Mouse (Mus musculus) hindbrain, embryonic 15.5 days (tissue): Measurements from ENCODE around the gene Gm37240. TPM values are rescaled to one million over a fixed set of nuclear protein-coding genes. Genes with fewer than 3 reads are reported as not detected.
"Not testable (repeated sequence)": the region's sequence is repeated elsewhere in the genome, so short reads cannot be mapped to it uniquely, and the experiment has no call there.

Experiments used
- ATAC-seq: fragments of 200-750 bp; cut with Nextera tagmentation; 2 replicates; pipeline ENCODE4 v1.8.0; 2017; ENCODE audit warnings: low read depth, moderate number of reproducible peaks, moderate TSS enrichment; ENCODE audit not compliant: low FRiP score
- H3K27ac ChIP-seq: fragments of 300-500 bp; sonication (generic); replicated peaks from 2 replicates; pipeline ENCODE4 v1.5.1; 2015; ENCODE audit warnings: mild to moderate bottlenecking, inconsistent platforms
- H3K27me3 ChIP-seq: fragments of 300-500 bp; sonication (generic); 2 replicates; pipeline ENCODE4 v1.6.1; 2015; ENCODE audit warnings: control low read depth, inconsistent platforms
- H3K36me3 ChIP-seq: fragments of 300-500 bp; sonication (generic); 2 replicates; pipeline ENCODE4 v1.6.1; 2015; ENCODE audit warnings: control low read depth, inconsistent platforms
- H3K4me1 ChIP-seq: fragments of 300-500 bp; sonication (generic); replicated peaks from 2 replicates; pipeline ENCODE4 v1.6.1; 2015; ENCODE audit warnings: control low read depth, inconsistent platforms
- H3K4me2 ChIP-seq: fragments of 300-500 bp; sonication (generic); 2 replicates; pipeline ENCODE4 v1.6.1; 2015; ENCODE audit warnings: moderate library complexity, mild to moderate bottlenecking, inconsistent platforms
- H3K4me3 ChIP-seq: fragments of 300-500 bp; sonication (generic); 2 replicates; pipeline ENCODE4 v1.5.1; 2015; ENCODE audit warnings: mild to moderate bottlenecking, inconsistent platforms
- H3K9ac ChIP-seq: fragments of 300-500 bp; sonication (generic); 2 replicates; pipeline ENCODE4 v1.6.1; 2015; ENCODE audit warnings: inconsistent platforms
- H3K9me3 ChIP-seq: fragments of 300-500 bp; sonication (generic); 2 replicates; pipeline ENCODE4 v1.6.1; 2016; ENCODE audit warnings: control low read depth, inconsistent platforms
- WGBS: fragments of 180-500 bp; shearing (Covaris S2); methylation state at CpG from one replicate; pipeline ENCODE4 v1.1.7; 2015; 5-methylcytosine and 5-hydroxymethylcytosine counted together
- polyA plus RNA-seq: library from polyadenylated mRNA; unstranded; fragments of >200 nt; fragmentation: Nextera tagmentation; extraction: Ambion mirVana; gene quantifications from 2 replicates; pipeline ENCODE4 v1.2.1, GENCODE M21; 2015

Gene Gm37240
- polyA plus RNA-seq, 1 experiment from 2014 or later: 0.87 TPM

DNA sequence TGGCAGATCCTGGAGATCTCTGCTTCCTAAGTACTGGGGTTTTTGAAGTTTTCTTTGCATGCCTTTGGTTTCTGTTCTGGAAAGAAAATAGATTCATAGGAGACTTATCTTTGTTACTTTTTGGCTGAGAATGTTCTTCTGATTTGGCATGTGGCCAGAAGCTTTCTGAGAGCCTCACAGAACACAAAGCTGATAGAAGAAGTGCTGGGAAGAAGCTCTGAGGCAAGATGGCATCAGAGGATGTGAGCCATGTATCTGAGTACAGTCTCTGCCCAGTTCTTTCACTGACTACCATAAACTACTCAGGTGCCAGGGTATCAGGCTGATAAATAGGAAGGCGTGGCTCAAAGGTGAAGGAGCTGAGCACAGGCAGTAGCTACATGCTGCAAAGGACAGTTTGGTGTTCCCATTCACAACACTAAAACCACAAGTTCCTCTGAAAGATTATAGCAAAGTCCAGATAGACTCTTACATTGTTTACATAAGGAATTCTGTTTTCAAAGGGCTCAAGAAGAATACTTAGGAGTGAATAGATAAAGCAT lies 1019.8 kb downstream of the Gm37240 start:
- Histone ChIP-seq H3K4me2 (no peak overlapping the region), H3K4me3 (no peak overlapping the region), H3K27ac (no peak overlapping the region), H3K27me3 (no peaks in the 10 kb centered on the region), H3K36me3 (no peaks in the 10 kb centered on the region; the same call in 1 of the 2 replicates), H3K9ac (no peak overlapping the region), H3K9me3 (no peaks in the 10 kb centered on the region), H3K4me1 (peaks cover 9% of the 10 kb centered on the region; the same call in 1 of the 2 replicates)
- no peak for ATAC-seq
- 89% methylated on average over 1 of the region's 1 CpGs for WGBS

DNA sequence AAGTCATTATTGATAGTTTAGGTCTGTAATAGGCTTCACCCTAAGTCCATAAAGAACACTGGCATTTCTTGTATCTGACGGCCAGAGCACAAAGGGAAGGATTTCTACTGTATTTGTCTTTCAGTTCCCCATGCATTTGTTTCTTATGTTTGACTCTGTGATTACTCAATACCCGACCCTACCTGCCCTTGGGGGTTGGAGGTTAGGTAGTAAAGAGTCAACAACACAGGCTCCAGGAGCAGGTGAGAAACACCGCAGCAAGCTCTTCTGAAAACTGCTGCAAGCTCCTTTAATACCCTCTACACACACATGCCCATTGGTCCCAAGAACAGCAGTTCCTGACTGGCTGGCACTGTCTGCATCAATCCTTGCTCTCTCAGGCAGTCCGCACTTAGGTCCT lies 1020.5 kb downstream of the Gm37240 start:
- Histone ChIP-seq H3K4me3 (no peak overlapping the region), H3K4me2 (no peak overlapping the region), H3K9me3 (no peaks in the 10 kb centered on the region), H3K27me3 (no peaks in the 10 kb centered on the region), H3K36me3 (no peaks in the 10 kb centered on the region; the same call in 1 of the 2 replicates), H3K4me1 (peaks cover 9% of the 10 kb centered on the region; the same call in 1 of the 2 replicates), H3K9ac (no peak overlapping the region), H3K27ac (no peak overlapping the region)
- ATAC-seq: no peak
- 79% methylated on average over 4 of the region's 4 CpGs for WGBS

DNA sequence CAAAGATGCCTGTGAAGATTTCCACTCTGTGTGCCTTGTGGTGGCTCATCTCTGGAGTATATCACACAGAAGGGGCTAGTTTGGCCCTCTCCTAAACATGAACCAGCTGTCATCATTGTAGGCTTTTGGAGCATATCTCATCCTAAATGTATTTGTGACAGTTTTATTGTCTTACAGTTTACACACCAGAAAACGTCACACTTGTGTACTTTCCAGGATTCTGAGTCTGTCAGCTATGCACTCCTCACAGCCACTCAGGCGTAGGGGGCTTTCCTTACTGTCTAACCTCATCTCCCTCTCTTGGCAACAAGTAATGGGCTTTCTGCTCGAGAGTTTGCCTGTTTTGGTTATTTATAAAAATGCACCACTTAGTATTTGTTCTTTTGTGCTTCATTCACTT lies 1021.6 kb downstream of the Gm37240 start:
- ATAC-seq: no peak
- Histone ChIP-seq H3K36me3 (no peaks in the 10 kb centered on the region; the same call in 1 of the 2 replicates), H3K4me1 (peaks cover 9% of the 10 kb centered on the region; the same call in 1 of the 2 replicates), H3K9ac (no peak overlapping the region), H3K4me2 (no peak overlapping the region), H3K27ac (no peak overlapping the region), H3K9me3 (no peaks in the 10 kb centered on the region), H3K4me3 (no peak overlapping the region), H3K27me3 (no peaks in the 10 kb centered on the region)
- 73% methylated on average over 3 of the region's 3 CpGs for WGBS

DNA sequence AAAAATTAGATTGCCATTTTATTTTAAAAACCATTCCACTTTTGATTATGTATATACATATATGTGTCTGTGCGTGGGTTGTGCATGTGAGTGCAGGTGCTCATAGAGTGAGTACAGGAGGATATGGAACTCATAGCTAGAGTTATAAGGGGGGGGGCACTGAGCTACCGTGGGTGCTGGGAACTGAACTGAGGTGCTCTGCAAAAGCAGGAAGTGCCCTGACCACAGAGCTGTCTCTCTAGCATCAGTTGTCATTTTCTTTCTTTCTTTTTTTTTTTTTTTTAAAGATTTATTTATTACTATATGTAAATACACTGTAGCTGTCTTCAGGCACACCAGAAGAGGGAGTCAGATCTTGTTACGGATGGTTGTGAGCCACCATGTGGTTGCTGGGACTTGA lies 1025.5 kb downstream of the Gm37240 start:
- not testable (repeated sequence) for H3K9ac ChIP-seq, H3K4me2 ChIP-seq, H3K27me3 ChIP-seq, H3K36me3 ChIP-seq, ATAC-seq, H3K4me1 ChIP-seq, H3K4me3 ChIP-seq, H3K27ac ChIP-seq, H3K9me3 ChIP-seq
- 97% methylated on average over 3 of the region's 3 CpGs for WGBS

DNA sequence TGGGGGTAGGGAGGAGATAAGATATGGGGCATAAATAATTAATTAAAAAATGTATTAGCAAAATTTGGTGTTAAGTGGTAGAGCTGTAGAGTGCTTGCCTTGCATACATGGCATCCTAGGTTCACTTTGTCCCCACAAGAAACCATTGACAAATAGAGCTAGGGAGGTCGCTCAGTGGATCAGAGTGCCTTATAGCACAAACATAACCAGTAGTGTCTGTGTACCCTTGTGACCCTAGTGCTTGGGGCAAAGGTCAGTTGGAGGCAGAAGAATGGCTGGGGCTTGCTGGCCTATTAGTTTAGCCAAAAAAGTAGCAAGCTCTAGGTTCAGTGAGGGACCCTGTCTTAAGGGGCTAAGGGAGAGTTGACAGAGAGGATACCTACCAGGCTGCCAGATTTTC lies 1026.6 kb downstream of the Gm37240 start:
- H3K9ac ChIP-seq: no peak overlapping the region
- ATAC-seq: no peak
- no peak overlapping the region for H3K4me2 ChIP-seq
- H3K27ac ChIP-seq: no peak overlapping the region
- H3K9me3 ChIP-seq: no peaks in the 10 kb centered on the region
- no peak overlapping the region for H3K4me3 ChIP-seq
- H3K36me3 ChIP-seq: no peaks in the 10 kb centered on the region; the same call in 1 of the 2 replicates
- no peaks in the 10 kb centered on the region for H3K27me3 ChIP-seq
- H3K4me1 ChIP-seq: no peaks in the 10 kb centered on the region
- 84% methylated on average over 1 of the region's 1 CpGs for WGBS

DNA sequence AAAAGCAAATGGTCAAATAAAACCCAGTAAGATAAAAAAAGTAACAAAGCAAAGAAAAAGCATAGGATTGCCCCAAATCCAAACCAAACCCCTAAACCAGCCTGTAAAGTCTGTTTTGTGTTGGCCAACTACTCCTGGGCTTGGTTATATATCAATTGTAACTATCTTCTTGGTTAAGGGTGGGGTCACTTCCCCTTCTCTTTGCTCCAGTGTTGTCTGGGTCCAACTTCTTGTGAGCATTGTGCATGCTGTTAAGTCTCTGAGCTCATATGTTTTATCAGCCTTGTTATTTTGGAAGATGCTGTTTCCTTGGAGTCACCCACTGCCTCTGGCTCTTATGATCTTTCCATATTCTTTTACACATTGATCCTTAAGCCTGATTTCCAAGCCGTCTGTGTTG lies 1032.9 kb downstream of the Gm37240 start:
- Histone ChIP-seq H3K36me3 (no peaks in the 10 kb centered on the region), H3K9me3 (no peaks in the 10 kb centered on the region), H3K4me2 (no peak overlapping the region), H3K27ac (no peak overlapping the region), H3K4me3 (no peak overlapping the region), H3K27me3 (no peaks in the 10 kb centered on the region), H3K4me1 (no peaks in the 10 kb centered on the region), H3K9ac (no peak overlapping the region)
- 85% methylated on average over 1 of the region's 1 CpGs for WGBS
- ATAC-seq: no peak

DNA sequence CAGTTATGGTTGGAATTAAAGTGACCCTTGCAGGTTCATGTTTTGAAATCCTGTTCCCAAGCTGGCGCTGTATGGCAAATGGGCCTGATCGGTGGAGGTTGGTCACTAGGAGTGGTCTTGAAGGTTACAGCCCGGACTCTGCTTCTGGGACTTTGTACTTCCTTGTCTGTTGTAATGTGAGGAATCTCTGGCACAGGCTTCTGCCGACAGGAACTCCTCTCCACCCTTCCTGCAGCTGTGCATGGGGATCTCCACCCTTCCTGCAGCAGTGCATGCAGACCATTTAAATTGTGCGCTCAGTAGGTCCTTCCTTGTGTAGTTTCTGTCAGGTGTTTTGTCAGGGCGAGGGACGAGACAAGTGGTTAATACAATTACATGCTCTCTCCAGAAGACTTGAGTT lies 1034.4 kb downstream of the Gm37240 start:
- no peaks in the 10 kb centered on the region for H3K4me1 ChIP-seq
- H3K4me2 ChIP-seq: no peak overlapping the region
- H3K27me3 ChIP-seq: no peaks in the 10 kb centered on the region
- no peak overlapping the region for H3K27ac ChIP-seq
- H3K9me3 ChIP-seq: no peaks in the 10 kb centered on the region
- WGBS: 87% methylated on average over 7 of the region's 7 CpGs
- H3K9ac ChIP-seq: no peak overlapping the region
- H3K36me3 ChIP-seq: no peaks in the 10 kb centered on the region
- no peak overlapping the region for H3K4me3 ChIP-seq
- no peak for ATAC-seq

DNA sequence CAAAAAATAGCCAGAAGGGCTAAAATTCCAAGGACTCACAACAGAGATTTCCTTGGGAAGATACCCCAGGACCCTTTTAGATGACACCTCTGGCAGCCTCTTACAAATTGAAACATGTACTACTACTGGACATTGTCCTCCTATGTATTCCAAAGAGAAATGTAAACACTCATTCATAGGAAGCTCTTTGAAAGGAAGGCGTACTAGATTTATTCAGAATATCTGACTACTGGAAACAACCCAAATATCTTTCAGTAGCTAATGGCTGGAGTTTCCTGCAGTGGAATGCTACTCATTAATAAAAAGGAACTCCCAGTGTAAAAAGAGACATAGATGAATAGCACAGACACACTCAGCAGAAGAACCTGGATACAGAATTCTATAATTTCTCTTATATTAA lies 1035.5 kb downstream of the Gm37240 start:
- H3K9me3 ChIP-seq: no peaks in the 10 kb centered on the region
- WGBS: 81% methylated on average over 1 of the region's 1 CpGs
- no peak overlapping the region for H3K27ac ChIP-seq
- no peak overlapping the region for H3K9ac ChIP-seq
- no peaks in the 10 kb centered on the region for H3K4me1 ChIP-seq
- H3K4me2 ChIP-seq: no peak overlapping the region
- ATAC-seq: no peak
- H3K4me3 ChIP-seq: no peak overlapping the region
- no peaks in the 10 kb centered on the region for H3K27me3 ChIP-seq
- no peaks in the 10 kb centered on the region for H3K36me3 ChIP-seq

DNA sequence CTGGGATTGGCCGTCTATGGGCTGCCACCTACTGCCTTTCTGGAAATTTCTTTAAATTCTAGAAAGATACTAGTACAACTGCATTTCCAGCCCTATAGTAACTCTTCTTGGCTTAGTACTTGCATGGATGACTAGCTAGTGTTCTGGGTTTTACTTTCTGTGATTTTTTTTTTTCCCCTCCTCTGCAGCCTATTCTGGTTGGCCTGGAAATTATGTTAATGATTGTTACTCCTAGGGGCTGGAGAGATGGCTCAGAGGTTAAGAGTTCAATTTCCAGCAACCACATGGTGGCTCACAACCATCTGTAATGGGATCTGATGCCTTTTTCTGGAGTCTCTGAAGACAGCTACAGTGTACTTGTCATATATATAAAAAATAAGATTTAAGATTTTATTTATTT lies 1036.9 kb downstream of the Gm37240 start:
- Histone ChIP-seq H3K4me3 (no peak overlapping the region), H3K4me1 (no peaks in the 10 kb centered on the region), H3K4me2 (no peak overlapping the region), H3K9ac (no peak overlapping the region), H3K27me3 (no peaks in the 10 kb centered on the region), H3K9me3 (no peaks in the 10 kb centered on the region), H3K27ac (no peak overlapping the region), H3K36me3 (no peaks in the 10 kb centered on the region)
- WGBS: 84% methylated on average over 1 of the region's 1 CpGs
- no peak for ATAC-seq

DNA sequence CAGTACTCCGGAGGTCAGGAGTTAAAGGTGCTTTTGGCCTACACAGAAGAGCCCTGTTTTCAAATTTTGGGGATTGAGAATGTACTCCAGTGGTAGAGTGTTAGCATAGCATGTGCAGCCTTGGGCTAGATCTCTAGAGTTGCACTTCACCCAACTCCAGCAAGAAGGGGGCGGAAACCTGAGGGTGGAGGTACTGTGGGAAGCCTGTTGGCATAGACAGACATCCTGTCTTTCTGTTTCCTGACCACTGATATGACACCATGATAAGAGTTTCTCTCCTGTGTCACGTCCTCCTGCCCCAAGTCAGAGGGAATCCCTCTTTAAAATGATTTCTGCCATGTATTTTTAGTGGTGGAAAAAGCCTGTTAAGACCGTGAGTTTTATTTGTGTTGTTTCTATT lies 1038.5 kb downstream of the Gm37240 start:
- no peak for ATAC-seq
- H3K9me3 ChIP-seq: no peaks in the 10 kb centered on the region
- no peaks in the 10 kb centered on the region for H3K4me1 ChIP-seq
- 89% methylated on average over 4 of the region's 4 CpGs for WGBS
- no peaks in the 10 kb centered on the region for H3K27me3 ChIP-seq
- no peak overlapping the region for H3K4me2 ChIP-seq
- H3K4me3 ChIP-seq: no peak overlapping the region
- H3K9ac ChIP-seq: no peak overlapping the region
- H3K27ac ChIP-seq: no peak overlapping the region
- no peaks in the 10 kb centered on the region for H3K36me3 ChIP-seq

DNA sequence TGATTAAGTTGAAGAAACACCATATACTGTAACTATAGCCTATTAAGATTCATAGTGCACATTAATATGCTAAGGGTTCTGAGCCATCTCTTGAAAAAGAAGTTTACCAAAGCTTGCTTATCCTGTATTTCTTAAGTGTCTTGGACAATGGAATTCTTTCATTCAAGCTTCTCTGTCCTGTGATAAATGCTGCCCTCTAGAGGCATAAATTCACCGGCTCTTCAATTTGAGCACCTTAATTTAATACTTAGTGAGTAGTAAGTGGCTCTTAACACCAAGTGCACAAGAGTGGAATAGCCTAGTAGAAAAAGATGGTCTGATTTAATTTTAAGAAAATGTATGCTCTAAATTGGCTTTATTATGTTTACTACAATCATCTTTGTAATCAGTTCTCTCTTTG lies 1043.7 kb downstream of the Gm37240 start:
- H3K27ac ChIP-seq: no peak overlapping the region
- H3K9ac ChIP-seq: no peak overlapping the region
- no peak overlapping the region for H3K4me2 ChIP-seq
- H3K9me3 ChIP-seq: no peaks in the 10 kb centered on the region
- ATAC-seq: no peak
- H3K27me3 ChIP-seq: no peaks in the 10 kb centered on the region
- WGBS: 37% methylated on average over 1 of the region's 1 CpGs
- no peak overlapping the region for H3K4me3 ChIP-seq
- H3K36me3 ChIP-seq: no peaks in the 10 kb centered on the region
- no peaks in the 10 kb centered on the region for H3K4me1 ChIP-seq

DNA sequence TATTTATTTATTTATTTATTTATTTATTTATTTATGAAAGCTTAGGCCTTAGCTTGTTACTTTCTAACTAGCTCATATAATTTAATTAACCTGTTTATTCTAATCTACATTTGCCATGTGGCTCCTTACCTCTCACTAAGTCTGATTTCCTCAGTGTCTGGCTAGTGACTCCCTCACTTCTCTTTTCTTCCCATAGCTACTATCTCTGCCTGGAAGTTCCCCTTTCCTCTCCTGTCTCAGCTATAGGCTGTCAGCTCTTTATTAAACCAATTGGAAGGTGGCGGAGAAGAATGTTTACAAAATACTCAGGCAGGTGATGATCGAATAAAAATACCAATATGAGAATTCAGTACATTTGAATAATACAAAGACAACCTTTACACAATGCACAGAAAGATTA lies 1044.5 kb downstream of the Gm37240 start:
- Histone ChIP-seq H3K9me3 (no peaks in the 10 kb centered on the region), H3K27me3 (no peaks in the 10 kb centered on the region), H3K27ac (no peak overlapping the region), H3K36me3 (no peaks in the 10 kb centered on the region), H3K4me3 (no peak overlapping the region), H3K4me2 (no peak overlapping the region), H3K4me1 (no peaks in the 10 kb centered on the region), H3K9ac (no peak overlapping the region)
- ATAC-seq: no peak
- WGBS: 92% methylated on average over 2 of the region's 2 CpGs

DNA sequence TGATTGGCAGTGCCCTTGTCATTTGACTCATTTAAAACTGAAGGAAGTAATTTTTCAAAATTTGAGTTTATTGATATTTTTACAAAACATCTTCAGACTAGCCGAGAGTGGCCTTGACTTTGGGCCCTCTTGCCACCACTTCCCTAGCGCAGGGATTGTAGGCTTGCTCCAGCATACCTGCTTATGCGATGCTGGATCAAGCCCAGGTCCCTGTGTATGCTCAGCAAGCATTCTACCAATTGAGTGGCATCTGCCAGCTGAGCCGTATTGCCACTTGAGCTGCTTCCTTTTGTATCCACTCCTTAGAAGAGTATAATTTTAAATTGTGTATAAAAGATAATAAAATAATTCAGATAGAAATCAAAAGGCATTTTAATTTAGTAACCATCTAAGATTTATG lies 1046.0 kb downstream of the Gm37240 start:
- H3K4me3 ChIP-seq: no peak overlapping the region
- ATAC-seq: no peak
- WGBS: 90% methylated on average over 4 of the region's 4 CpGs
- H3K27me3 ChIP-seq: no peaks in the 10 kb centered on the region
- H3K27ac ChIP-seq: no peak overlapping the region
- no peak overlapping the region for H3K4me2 ChIP-seq
- no peaks in the 10 kb centered on the region for H3K36me3 ChIP-seq
- no peaks in the 10 kb centered on the region for H3K4me1 ChIP-seq
- no peaks in the 10 kb centered on the region for H3K9me3 ChIP-seq
- no peak overlapping the region for H3K9ac ChIP-seq
